Mouse (Mus musculus): ENCODE results near the gene Coa5. TPM values are rescaled to one million over a fixed set of nuclear protein-coding genes. Genes with fewer than 3 reads are reported as not detected.

Coa5 gene
- 10 to 100 TPM; 61.2 to 62.5 TPM for total RNA-seq (2021)
- long read RNA-seq, experiment 1, transcript Coa5-201 (3 exons, 3,863 nt), result major isoform, 46 of 55 reads
- long read RNA-seq, experiment 1, partial matches to known transcripts, result 0 of 55 reads
- long read RNA-seq, experiment 1, other reads (novel, unspliced or antisense), result 9 of 55 reads
- long read RNA-seq, experiment 2, transcript Coa5-201 (3 exons, 3,863 nt), result major isoform, 65 of 70 reads
- long read RNA-seq, experiment 2, partial matches to known transcripts, result 0 of 70 reads
- long read RNA-seq, experiment 2, other reads (novel, unspliced or antisense), result 5 of 70 reads

DNA sequence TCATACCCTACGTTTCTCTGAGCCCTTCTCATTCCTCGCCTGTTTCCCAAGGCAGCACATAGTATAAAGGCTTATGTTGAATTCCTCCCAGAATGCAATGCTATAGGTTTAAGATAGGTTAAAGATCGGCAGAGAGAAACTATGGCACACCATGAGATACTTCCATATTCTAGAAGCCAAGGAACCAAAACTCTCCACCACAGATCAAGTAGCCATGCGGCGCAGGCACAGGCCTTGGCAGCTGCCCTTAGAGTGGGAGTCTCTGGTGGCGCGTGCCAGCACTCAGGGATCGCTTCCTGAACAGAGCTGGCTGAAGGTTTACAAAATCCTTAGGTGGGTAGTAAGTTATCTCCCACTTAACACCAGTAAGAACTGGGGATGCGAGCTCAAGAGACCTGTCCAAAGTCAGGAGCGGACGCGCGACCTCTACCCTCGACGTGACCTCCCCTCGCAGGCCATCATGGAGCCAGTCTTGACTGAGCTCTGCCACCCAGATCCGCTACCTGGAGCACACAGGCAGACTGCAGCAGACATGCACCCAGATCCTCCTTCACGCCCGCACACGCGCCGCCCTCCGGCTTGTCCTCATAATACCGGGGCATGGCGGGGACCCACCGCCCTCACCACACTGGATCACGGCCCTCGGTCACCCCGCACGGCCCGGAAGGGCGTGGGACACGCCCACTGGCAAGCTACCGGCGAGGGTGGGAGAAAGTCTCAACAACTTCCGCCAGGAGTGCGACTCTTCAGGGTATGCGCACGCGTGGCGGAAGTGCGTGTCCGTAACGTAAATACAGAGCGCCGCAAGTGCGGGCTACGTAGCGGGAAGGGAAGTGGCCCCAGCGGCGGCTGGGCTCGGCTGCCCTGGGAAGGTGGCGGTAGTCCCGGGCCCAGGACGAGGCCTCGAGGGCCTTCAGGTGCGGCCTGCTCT, at the start of gene Coa5, which contains the start of gene Unc50:
Gene Coa5, minus strand, starts transcription at position 738 of the 931 bp plus-strand sequence.
Gene Unc50, plus strand, starts transcription at position 774 of the 931 bp plus-strand sequence.
- peak; percentile 65 for TF ChIP-seq CTCF (conservative IDR thresholded peaks at IDR 0.05)
- Histone ChIP-seq H3K4me3 (peak within 1 kb of the TSS; percentile 93), H3K27ac (peak within 1 kb of the TSS; percentile 90)
- DNase-seq (ENCODE audit: low spot score in 2 of 2), result peak; percentile 95 to 96

DNA sequence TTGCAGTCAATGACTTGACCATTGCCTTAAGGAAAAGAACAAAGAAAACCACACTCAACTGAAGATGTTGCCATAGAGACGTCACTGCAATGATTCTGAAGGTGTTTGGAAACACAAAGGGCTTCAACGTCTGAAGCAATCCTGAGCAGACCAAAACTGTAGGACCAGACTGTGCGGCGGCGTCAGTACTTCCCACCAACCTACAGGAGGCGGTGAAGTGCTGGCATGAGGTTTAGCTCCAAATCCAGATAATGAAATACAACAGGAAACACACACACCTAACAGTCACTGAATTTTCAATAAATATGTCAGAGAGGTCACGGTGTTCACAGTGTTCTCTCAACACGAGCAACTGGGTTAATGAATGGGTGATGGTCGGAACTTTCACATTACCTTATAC, 49.2 kb upstream of the Coa5 start:
- Histone ChIP-seq H3K27ac (no peak overlapping the region), H3K4me3 (no peak overlapping the region)
- peak; percentile 77 for TF ChIP-seq CTCF (conservative IDR thresholded peaks at IDR 0.05)
- peak; percentile 13 to 25 for DNase-seq (ENCODE audit: low spot score in 2 of 2)

DNA sequence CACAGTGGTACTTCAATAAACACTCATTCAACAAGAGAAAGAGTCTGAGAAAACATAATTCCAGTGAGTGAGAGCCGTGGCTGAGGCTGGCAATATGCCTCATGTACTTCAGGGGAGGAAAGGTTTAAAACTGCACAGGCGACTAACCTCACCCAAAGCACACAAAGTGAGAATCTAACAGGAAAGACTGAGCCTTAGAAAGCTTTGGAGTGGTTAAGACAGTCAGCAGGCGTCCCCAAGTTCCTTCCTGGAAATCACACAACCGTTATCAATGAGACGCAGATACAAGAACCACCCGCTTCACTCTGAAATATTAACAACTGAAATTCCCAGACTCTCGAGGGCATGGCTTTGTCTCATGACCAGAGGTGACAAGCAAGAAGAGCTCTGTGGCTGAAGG, 48.5 kb upstream of the Coa5 start:
- DNase-seq (ENCODE audit: low spot score in 2 of 2), result no peak
- no peak overlapping the region for H3K27ac ChIP-seq
- no peak overlapping the region for H3K4me3 ChIP-seq
- TF ChIP-seq CTCF (conservative IDR thresholded peaks at IDR 0.05), result no peak

DNA sequence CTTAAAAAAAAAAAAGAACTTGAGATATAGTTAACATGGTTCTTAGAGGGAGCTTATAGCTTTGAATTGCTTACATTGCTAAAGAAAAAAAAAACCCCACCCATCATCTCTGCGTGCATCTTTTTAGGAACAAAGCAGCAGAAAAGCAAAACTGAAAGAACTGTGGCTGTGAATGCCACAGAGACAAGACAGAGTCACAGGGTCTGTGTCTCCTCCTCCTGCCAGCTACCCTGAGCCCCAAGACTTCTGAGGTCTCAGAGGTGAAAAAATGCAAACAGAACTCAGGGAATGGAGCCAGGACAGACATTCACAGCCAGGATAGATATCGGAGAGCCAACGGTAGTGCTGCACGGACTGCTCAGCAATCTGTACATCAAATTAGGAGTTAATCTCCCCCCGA, 48.0 kb upstream of the Coa5 start:
- H3K27ac ChIP-seq, result no peak overlapping the region
- no peak overlapping the region for H3K4me3 ChIP-seq
- DNase-seq (ENCODE audit: low spot score in 2 of 2), result no peak
- TF ChIP-seq CTCF (conservative IDR thresholded peaks at IDR 0.05), result no peak

DNA sequence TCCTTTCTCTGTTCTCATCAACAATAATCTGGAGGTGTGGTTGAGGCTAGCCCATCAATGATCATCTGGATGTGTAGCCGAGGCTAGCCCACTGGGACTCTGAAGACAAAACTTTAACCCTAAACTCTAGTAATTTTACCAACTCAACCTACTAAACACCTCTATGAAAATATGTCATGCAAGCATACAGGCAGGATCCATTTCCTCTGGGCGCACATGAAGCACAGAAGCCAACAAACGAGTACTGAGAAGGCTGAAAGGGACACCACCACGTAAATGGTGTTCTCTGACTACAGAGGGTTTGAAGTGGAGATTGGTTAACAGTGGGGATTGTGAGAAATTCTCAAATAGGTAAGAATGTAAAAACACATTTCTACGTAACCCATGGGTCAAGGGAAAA, 47.3 kb upstream of the Coa5 start:
- Histone ChIP-seq H3K27ac (no peak overlapping the region), H3K4me3 (no peak overlapping the region)
- no peak for DNase-seq (ENCODE audit: low spot score in 2 of 2)
- no peak for TF ChIP-seq CTCF (conservative IDR thresholded peaks at IDR 0.05)

DNA sequence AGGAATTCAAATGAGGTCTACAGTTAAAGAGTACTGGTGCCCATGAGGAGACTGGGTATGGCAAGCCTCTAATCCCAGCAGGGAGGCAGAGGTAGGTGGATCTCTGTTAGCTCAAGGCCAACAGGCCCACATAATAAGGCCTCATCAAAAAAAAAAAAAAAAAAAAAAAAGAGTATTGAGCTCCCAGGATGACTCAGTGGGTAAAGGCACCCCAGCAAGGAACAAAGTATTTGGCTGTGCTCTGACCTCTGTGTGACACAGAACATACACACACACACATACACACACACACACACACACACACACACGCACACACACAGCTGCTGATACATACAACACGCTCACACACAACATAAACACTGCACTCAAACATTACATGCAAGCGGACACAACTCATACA, 45.4 kb upstream of the Coa5 start:
- TF ChIP-seq CTCF (conservative IDR thresholded peaks at IDR 0.05), result no peak
- DNase-seq (ENCODE audit: low spot score in 2 of 2), result no peak
- no peak overlapping the region for H3K27ac ChIP-seq
- H3K4me3 ChIP-seq, result no peak overlapping the region

DNA sequence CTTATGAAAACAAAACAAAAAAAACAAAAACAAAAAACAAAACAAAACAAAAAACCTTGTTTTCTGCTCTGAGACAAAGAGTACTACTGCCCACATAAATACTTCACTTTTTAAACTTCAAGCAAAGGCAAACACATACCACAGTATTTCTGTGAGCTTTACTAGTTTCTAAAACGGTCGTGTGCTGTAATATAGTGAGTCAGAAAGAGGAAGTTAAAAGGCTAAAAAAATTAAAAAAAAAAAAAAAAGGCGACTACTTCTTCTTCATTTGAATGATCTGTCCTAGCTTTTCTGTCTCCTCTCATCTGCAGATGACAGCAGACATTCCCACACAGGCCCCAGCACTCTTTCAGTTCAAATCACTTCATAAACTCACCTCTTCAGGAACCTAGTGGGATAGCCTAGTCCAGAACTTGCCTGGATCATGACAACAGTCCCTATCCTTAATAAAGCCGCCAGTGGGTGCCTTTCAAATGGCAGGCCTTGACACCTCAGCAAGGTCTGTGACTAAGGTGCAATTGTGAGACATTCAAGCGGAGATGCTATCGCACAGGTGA, 44.8 kb upstream of the Coa5 start:
- no peak for DNase-seq (ENCODE audit: low spot score in 2 of 2)
- H3K27ac ChIP-seq, result no peak overlapping the region; the same call in 1 of the 2 replicates
- no peak overlapping the region for H3K4me3 ChIP-seq
- TF ChIP-seq CTCF (conservative IDR thresholded peaks at IDR 0.05), result no peak

DNA sequence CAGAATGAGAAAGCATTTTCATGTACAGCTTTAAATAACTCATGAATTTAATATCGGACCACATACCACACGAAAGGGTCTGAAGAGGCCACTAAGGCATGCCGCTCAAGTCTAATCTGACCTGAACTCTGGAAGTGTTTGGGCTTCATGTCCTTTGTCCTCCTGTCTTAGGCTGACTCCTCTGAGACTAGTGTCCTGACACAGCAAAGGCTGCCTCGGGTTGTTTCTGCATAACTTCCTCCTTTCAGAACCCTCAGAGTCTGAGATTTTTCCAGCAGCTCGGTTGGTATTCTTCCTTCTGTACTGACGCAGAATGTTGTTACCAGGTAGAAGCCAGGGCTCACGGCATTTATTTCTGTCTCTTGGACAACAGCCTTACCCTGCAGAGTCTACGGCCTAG, 44.1 kb upstream of the Coa5 start:
- DNase-seq (ENCODE audit: low spot score in 2 of 2), result no peak
- no peak for TF ChIP-seq CTCF (conservative IDR thresholded peaks at IDR 0.05)
- Histone ChIP-seq H3K4me3 (no peak overlapping the region), H3K27ac (no peak overlapping the region; the same call in 1 of the 2 replicates)

DNA sequence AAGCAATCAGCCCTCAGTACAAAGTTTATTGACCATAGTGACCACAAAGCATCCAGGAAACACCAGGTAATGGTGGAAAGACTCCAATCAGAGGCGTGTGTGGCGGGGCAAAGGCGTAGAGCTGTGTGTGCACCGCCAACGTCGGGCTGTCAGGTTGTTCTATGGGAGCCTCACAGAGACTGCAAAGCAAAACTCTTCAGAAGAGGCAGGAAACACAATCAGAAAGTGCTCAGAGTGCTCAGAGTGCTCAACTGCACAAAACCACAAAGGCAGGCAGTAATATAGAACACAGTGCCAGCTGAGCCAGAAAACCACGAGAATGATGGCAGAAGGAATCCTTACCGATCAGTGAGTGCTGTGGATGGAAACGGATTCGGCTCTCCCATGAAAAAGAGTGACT, 43.3 kb upstream of the Coa5 start:
- no peak for DNase-seq (ENCODE audit: low spot score in 2 of 2)
- Histone ChIP-seq H3K4me3 (no peak overlapping the region), H3K27ac (no peak overlapping the region)
- no peak for TF ChIP-seq CTCF (conservative IDR thresholded peaks at IDR 0.05)

DNA sequence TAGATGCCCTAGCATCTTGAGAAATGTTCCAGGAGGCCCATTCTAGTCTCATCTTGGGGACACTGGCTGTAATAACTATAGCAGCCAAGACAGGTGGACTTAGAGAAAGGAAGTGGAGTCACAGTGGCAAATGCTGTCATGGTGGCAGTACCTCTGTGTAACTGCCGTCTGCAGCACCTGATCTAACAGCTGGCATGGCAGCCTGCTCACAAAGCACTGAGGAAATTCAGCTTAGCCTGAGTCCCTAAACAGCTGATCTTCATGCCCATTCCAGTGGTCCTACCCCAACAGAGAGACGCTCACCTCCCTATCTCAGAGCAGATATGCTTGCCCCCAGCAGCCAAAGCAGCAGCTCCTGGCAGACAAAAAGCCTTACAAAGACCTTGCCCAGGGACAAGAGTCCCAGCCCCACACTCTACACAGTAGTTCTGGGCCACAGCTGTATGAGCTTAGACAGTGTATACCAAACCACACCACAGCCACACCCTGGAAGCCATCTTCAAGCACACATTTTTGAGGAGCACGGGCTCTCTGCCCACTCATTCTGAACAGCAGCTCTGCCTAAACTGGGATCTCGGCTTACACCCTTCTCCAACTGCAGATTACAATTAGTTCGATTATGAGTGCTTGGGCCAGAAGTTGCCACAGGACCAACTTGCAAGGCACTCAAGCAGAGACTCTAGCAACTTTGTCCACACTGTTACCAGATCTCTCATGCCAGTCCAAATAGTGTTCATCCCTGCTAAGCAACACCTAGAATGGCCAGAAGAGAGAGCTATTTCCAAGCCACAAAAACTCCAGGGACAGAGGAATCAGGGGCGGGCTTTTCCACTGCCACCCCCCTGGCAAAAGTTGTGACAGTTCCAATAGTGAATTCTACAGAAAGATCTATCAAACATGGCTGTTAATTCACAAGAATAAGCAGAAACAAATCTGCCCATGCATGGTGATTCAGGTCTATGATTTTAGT, 41.6 kb upstream of the Coa5 start:
- peak; percentile 73 for TF ChIP-seq CTCF (conservative IDR thresholded peaks at IDR 0.05)
- peak in 1 of 2 experiments; percentile 33 for DNase-seq (ENCODE audit: low spot score in 2 of 2)
- no peak overlapping the region for H3K4me3 ChIP-seq
- H3K27ac ChIP-seq, result no peak overlapping the region

DNA sequence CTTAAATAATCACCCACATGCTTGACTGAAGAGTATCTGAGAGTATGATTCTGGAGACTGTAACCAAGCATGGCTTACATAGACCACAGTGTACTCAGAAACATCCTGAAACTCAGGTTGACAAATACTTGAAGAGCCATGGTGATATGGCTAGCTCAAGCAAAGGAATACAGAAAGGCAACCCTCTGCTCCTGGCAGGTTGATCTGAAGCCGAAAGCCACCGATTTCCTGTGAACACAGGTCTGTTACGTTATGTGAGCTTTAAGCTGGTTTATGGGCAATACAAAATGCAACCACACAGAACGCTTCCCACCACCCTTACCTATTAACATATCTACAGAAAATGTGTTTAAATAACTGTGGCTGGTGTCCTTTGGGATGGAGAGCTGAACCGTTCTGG, 39.1 kb upstream of the Coa5 start:
- no peak overlapping the region for H3K27ac ChIP-seq
- H3K4me3 ChIP-seq, result no peak overlapping the region
- TF ChIP-seq CTCF (conservative IDR thresholded peaks at IDR 0.05), result no peak
- no peak for DNase-seq (ENCODE audit: low spot score in 2 of 2)

DNA sequence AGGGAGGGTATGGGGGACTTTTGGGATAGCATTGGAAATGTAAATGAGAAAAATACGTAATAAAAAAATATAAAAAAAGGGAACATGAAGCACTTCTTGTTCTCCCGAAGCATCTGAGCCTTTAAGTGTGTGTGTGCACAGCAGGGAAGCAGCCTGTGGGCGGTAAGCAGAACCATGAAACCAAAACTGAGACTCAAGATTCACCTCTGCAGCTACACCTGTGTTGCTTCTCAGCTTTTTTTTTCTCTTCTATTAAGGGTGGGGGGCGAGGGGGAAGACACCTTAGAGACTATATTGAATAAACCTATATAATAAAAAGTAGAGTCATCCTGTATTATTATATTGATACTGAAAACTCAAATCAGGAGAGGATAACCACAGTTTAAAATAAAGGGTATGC, 37.9 kb upstream of the Coa5 start:
- TF ChIP-seq CTCF (conservative IDR thresholded peaks at IDR 0.05), result no peak

More for the DNA sequence above, 37.9 kb upstream of the Coa5 start:
- no peak for DNase-seq (ENCODE audit: low spot score in 2 of 2)
- no peak overlapping the region for H3K27ac ChIP-seq
- H3K4me3 ChIP-seq, result no peak overlapping the region
